Mouse (Mus musculus) olfactory bulb, adult 2 months (tissue): ENCODE data around the gene Stau1.

ENCODE experiments used
- CTCF ChIP-seq: fragments of 200-500 bp; IDR thresholded peaks from 2 replicates; pipeline ENCODE4 v1.5.1; 2012; ENCODE audit warnings: low read depth, mild to moderate bottlenecking, low read length, moderate library complexity; ENCODE audit not compliant: insufficient read depth
- POLR2A ChIP-seq: fragments of 200-500 bp; IDR thresholded peaks from 2 replicates; pipeline ENCODE4 v1.6.1; 2012; ENCODE audit warnings: mild to moderate bottlenecking, low read depth, low read length, moderate library complexity; ENCODE audit not compliant: insufficient read depth

- TF ChIP-seq CTCF, result no peak
- TF ChIP-seq POLR2A, result no peak
These were observed 19.7 kb downstream of the Stau1 start for GRCm38 (mm10) chr2:166976356-166976755.
